Mouse (Mus musculus) ZHBTc4 (cell line): ENCODE results near the gene Epn3.

Source experiments
- DNase-seq: peaks from one replicate; pipeline ENCODE4 v3.0.0-alpha.2; 2011; ENCODE audit warnings: low read depth, low spot score

Gene Epn3

DNA sequence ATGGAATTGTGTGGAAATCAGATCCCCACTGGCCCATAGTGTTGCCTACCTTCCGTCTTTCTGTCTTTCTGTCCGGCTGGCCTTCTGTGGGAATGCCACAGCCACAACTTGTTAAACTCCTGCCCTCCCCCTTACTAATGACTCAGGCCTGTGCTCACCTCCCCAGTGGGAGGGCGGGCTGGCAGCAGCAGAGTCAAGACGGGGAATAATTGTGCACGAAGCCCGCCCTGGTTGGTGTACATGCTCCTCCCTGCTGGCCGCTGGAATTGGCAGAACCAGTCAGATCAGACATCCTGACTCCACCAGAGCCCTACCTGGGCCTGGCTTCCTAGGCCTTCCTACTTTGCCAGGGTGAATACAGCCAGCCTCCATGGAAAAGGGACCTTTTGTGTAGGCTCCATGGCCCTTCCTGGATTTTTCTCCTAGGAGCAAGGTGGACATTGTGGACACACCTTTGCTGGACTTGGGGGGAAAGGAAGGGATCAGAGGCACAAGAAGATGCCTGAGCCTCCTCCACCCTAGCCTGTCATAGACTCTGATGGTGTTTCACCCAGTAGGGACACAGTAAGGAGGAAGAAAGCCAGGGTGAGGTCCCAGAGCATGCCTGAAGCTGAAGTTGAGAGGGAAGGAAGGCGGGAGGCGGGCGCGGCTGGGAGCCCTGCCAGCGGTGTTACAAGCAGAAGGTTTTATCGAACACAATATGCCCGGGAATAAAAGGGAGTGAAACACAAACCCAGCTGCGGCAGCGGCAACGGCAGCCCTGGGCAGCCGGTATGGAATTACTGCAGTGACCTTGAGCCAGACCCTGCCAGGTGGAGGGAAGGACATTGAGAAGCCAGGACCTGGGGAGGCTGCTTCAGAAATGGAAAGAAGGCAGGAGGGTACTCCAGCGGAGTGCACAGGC lies 1.4 kb downstream of the Epn3 start:
- DNase-seq = peak; percentile 38

- DNase-seq = peak; percentile 60
Observed at GRCm38 (mm10) chr11:94495415-94495814, 4.4 kb downstream of the Epn3 start.

GRCm38 (mm10) chr11:94491749-94492099 lies 8.1 kb downstream of the Epn3 start:
- DNase-seq = no peak

- DNase-seq = peak; percentile 60
Observed at GRCm38 (mm10) chr11:94491035-94491748, 8.6 kb downstream of the Epn3 start.

DNA sequence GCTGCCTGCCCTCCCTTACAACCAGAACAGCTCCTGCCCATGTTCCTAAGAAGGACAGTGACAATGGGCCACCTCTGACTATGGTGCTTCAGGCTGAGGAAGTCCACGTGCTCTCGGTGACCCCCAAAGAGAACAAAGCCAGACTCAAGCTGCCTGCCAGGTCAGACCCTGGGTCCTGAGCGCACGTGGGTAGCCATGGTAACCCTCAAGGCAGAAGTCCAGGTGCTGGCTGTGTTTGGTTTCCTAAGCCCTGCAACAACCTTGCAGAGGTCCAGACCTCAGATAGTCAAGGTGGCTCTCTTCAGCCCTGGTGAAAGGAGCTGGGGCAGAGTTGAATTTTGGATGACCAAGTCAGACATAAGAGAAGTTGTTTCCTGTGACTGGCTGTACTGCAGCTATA lies 10.0 kb downstream of the Epn3 start:
- DNase-seq = no peak

GRCm38 (mm10) chr11:94488767-94489533 lies 10.8 kb downstream of the Epn3 start:
- DNase-seq = no peak

DNA sequence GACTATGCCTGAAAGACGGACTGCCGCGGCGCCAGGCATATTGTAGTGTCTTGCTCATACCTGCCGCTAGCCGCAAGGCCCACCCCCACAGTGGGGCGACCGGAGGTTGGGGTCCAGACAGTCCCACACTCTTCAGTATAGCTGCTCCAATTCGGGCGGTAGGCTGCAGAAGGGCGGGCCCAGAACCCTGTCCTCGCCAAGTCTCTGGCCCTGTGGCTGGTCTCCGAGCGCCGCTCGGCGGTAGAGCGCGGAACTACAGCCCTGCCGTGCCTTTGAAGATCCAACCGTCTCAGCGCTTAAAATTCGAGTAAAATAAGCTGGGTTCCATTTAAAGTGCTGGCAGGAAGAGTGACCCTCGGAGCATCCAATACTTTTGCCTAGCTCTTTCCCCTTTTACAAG lies 13.8 kb downstream of the Epn3 start, which contains the start of gene Spata20:
TSS of gene Spata20 (minus strand) at position 179 of the 400 bp plus-strand sequence.
- DNase-seq = peak; percentile 84

DNA sequence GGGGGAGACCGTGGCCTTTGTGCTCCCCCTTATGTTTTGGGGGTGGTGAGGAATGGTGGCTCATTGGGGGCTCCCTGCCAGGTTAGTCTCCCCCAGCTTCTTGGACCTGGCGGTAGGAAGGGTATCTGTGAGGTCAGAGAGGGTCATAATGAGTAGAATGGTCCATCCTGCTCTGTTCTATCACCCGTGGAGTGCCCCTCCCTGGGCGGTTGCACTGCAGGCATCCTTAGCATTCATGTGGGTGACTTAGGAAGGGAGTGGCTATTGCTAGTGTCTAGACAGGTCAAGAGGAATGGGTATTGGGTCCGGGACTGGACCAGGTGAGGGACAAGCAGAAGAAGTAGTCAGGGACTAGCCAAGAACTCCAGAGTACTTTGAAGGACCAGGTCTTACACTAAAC lies 14.6 kb downstream of the Epn3 start:
- no peak for DNase-seq

DNA sequence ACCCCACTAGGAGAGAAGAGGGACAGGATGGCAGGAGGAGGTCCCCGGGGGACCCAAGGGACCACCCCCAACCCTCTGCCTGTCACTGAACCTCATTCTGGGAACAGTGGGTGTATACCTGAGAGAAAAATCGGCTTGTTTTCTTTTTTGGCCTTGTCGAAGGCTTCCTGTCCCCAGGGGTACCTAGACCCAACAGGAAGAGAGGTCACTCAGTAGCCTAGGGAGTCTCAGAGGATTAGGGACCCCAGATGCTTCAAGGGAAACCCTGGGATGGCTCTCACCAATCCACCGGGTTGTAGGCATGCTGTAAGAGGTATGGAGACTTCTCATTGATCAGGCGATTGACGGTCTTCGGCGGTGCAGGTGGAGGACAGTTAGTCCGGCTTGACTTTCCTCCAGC lies 15.1 kb downstream of the Epn3 start:
- no peak for DNase-seq

DNA sequence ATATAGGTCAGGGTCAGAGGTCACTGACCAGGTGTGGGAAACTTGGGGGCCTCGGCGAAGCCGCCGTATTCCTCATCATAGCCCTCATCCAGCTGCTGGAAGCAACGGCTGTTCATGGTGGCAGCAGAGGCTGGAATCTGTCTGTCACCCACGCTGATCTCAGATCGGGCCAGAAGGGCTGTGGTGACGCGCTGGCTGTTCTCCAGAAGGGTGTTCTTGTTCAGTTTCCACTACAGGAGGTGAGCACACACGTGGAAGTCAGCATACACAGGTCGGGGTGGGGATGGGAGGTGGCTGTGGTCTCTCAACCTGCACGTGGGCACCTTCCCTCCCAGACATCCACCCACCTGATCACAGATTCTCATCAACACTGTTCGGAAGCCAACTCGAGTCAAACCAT lies 15.9 kb downstream of the Epn3 start:
- no peak for DNase-seq

DNA sequence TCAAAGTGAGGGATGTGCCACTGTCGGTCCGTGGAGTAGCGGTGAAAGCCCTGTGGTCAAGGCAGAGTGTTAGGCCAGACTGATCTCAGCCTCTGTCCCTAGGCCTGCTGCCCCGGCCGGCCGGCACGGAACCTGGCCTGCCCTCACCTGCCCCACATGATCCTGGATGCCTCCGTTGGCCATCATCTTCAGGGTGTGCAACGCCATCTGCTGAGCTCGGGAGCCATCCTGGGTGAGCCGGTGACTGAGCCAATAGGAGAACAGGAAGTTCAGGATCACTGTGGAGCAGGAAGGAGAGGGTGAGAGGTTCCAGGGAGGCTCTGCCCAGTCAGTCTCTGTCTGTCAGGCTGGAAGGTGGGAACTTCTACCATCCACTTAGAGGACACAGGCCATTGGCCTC lies 16.3 kb downstream of the Epn3 start:
- DNase-seq = no peak

- DNase-seq = no peak
Observed at GRCm38 (mm10) chr11:94482738-94483137, 17.0 kb downstream of the Epn3 start.

DNA sequence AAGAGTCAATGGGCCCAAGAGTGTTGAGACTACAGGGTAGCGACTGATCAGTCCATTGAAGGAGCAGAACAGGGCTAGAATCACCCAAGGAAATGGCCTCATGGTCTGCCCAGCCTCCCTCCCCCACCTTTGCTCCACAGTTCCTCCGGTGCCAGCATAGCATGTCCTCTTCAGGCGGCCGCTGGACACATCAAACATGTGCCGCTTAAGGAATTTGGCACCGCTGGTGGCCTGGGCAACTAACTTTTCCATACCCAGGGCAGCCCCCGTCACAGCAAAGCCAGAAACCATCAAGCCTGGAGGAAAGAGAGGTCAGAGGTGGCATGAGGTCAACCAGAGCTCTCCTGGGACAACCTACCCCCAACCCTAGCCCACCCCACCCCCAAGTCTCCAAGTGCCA lies 17.8 kb downstream of the Epn3 start:
- no peak for DNase-seq

DNA sequence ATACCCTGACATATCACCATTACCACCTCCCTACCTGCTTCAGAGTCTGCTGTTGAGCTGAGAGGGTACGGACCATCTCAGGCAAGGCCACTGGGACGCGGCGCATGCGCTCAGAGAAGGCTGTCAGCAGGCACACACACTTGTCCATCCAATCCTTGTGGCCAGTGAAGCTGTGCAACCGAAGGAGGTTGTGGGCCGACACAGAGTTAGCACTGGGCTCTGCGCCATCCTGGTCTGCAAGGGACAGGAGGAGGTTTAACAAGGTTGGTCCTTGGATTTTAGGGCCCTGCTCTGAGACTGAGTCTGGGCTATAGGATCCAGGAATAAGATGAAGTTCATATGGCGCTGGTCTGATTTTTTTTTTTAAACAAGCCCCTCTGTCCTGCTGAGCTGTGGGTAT lies 19.4 kb downstream of the Epn3 start:
- DNase-seq = no peak

DNA sequence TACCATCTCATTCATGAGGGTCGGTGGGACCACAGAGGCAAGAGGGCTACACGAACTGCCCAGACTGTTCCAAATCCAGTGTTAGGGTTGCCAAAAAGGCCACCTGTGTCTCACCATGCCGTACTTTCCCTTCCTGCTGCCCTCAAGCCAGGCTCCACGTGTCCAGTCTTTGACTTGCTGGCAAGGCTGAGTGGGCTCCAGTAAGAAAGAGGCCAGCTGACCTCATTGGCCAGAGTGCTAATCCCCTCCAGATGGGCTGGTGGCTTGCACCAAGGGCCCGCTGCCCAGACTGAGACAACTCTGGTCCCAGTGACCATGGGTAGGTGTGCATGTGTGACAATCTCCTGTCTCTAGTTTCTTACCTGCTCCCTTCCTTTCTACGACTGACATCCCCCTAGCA lies 22.1 kb downstream of the Epn3 start:
- DNase-seq = no peak

- no peak for DNase-seq
Observed at GRCm38 (mm10) chr11:94475722-94476121, 24.1 kb downstream of the Epn3 start.

DNA sequence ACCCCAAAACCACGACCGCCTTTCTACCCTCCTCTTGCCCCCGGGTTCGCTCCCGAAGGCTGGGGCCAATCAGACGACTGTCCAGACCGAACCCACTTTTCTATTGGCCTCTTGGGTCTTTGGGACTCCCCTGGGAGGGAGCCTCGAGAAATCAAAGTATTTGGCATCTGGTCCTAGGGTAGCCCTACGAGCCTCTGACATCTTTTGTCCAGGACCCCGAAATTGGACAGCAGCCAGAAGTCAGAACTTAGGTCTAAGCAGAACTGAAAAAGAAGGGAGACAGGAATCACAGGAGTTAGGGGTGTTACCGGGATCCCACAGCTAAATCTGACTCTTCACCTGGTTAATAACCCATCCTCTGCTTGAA lies 25.2 kb downstream of the Epn3 start:
- no peak for DNase-seq

DNA sequence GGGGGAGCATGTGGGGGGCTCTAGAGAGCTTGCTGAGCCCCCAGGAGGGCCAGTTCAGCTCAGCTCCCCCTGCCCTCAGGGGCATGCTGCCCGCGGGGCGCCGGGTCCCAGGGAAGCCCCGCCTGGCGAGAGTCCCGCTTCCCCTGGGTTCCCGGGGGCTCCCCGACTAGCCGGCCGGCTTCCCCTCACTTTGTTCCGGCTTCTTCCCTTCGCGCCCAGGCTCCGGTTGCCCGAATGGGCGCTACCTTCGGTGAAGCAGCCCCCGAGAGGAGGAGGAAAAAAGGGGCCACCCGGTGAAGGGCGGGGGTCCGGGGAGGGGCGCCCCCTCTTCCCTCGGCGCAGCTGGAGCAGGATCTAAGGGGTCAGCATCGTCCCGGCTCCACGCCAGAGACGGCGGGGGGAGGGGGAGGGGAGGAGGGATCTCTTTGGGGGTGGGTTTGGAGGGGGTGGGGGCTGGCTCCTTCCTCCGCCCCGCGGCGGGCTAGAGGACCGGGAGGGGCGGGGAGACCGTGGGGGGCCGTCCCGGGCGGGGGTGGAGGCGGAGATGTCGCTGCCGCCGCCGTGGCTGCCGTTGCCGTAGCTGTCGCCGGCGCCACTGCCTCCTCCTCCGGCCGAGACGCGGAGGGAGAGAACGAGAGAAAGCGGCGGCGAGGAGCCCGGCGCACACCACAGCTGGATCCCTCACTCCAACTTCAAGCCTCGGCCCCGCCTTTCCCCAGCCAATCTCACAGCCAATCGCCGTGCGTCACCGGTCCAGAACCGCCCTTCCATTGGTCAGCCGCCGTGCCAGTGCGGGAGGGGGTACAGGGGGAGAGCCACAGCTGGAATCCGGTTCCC lies 25.8 kb downstream of the Epn3 start, which contains the start of gene Cacna1g:
TSS of gene Cacna1g (minus strand) at position 492 of the 837 bp plus-strand sequence.
- peak; percentile 84 for DNase-seq

DNA sequence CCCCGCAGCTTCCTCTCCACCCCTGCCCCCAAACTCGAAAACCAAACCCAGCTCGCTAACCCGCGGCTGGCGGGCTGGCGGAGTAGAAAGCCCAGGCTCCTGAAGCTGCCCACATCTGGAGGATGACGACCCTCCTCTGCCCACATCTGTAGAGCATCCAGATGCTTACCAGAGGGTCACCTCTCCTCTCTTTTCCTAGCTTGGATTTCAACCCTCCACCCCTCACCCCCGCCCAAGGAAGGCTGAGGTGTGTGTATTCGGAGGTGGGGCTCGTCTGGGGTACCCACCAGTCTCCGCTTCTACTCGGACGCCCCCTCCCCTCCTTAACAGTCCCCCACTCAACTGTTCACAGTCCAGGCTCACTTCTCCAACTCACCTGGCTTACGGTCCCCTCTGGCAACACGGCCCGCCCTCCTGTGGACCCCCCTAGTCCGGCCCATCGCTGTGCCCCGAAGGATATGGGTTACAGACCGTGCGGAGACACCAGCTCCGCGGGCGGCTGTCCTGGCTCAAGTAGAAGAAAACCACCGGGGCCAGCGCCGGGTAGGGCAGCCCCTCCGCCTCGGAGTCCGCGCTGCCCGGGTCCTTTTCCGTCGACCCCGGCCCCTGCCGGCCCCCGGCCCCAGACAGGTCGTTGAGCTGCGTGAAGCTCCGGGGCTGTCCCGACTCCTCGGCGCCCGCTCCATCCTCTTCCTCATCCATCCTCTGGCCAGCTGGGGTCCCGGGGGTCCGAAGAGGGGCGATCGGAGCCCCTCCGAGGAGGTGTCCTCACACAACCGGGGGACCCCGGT lies 26.7 kb downstream of the Epn3 start:
- peak; percentile 22 for DNase-seq

- no peak for DNase-seq
Observed at GRCm38 (mm10) chr11:94472585-94472915, 27.2 kb downstream of the Epn3 start.
